Mouse (Mus musculus): ENCODE data around the gene Mvd. TPM values are rescaled to one million over a fixed set of nuclear protein-coding genes. Genes with fewer than 3 reads are reported as not detected.

Mvd gene
- polyA plus RNA-seq, 1 experiment = 66.0 TPM

DNA sequence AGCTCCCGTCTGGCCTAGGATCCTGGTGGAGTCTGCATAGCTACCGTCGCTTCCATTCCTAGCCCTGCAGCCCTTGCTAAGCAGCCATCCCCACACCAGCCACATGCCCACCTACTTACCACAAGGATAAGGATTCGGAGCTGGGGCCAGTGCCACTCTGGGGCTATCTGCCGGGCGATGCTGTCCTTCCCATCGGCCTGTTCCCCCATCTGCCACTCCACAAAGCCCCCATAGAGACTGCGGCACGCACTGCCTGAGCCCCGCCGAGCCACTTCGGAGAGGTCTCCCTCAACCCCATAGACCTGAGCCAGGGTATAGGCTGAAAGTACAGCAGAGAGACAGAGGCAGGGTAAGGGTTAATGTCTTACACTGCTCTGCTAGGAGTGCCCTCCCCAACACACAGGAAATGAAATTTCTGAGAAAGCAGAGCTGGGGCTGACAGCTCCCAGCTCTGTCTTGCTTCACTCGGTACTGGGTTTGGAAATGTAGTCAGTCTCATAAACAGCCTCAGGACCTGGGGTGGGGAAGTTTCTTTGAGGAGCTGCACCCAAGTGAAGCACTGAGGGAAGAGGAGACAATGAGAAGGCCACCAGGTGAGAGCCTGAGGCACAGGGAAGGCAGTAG is 5.4 kb downstream of the Mvd start:
- TF ChIP-seq GATA1 (IDR thresholded peaks at IDR 0.05; ENCODE audit: low read length) = no peak

- no peak for TF ChIP-seq GATA1 (IDR thresholded peaks at IDR 0.05; ENCODE audit: low read length)
These were observed 6.6 kb downstream of the Mvd start for GRCm38 (mm10) chr8:122436586-122437125.

DNA sequence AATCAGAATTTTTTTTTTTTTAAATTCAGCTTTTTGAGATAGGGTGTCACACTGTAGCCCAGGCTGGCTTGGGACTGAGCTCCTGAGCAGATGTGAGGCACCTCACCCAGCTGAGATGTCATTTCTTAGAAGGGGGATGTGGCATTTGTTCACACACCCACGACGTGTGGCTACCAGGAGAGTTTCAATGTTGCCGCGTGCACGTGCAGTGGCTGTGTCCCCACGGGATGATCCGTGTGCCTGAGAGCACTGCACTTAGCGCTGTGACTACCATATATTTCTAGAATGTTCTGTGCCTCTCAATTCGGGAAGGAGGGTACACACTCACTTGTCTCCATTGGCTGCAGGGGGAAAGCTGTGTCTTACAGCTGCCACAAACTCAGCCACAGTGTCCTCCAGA is 7.1 kb downstream of the Mvd start:
- TF ChIP-seq GATA1 (IDR thresholded peaks at IDR 0.05; ENCODE audit: low read length) = no peak

GRCm38 (mm10) chr8:122435375-122435774 is 7.8 kb downstream of the Mvd start:
- TF ChIP-seq GATA1 (IDR thresholded peaks at IDR 0.05; ENCODE audit: low read length) = no peak

- TF ChIP-seq GATA1 (IDR thresholded peaks at IDR 0.05; ENCODE audit: low read length) = no peak
These were observed 9.8 kb downstream of the Mvd start for GRCm38 (mm10) chr8:122433269-122433905.

DNA sequence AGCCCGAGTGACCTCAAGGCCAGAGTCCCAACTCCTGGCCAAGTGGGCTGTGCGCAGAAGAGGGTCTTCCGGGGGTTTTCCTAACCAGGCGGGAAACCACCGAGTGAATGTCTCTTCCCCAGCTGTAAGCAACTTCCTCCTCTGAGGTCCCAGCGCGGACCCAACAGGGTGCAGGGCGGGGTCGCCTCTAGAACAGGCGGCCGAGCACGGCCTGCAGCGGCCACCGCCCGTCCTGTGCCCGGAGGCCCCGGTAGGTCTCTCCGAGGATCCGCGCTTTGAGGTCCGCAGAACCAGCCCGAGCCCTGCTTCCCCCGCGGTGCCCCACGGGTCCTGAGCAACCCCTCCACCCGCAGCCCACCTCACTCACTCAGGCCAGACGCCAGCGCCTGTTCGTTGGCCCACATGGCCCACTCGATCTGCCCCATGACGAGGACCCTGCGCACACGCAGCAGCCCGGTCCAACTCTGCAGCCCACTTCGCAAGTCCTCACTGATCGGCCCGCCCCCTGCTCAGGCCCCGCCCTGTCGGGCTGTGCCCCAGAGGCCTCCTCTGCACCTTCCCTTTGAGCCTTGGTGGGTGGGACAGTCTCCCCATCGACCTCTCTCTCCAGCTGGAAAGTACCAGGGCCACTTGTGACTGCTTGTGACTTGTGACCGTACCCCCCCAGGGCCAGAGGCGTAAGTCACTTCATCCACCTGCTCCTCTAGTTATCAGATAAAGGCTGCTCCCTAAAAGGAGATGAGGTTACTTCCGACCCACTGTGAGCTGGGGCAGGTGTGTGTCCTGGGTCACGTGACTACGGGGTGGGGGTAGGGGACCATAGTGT is 10.6 kb downstream of the Mvd start, which contains the start of gene Cyba:
Cyba (minus strand) TSS at position 488 of the 826 bp plus-strand sequence.
- no peak for TF ChIP-seq GATA1 (IDR thresholded peaks at IDR 0.05; ENCODE audit: low read length)

DNA sequence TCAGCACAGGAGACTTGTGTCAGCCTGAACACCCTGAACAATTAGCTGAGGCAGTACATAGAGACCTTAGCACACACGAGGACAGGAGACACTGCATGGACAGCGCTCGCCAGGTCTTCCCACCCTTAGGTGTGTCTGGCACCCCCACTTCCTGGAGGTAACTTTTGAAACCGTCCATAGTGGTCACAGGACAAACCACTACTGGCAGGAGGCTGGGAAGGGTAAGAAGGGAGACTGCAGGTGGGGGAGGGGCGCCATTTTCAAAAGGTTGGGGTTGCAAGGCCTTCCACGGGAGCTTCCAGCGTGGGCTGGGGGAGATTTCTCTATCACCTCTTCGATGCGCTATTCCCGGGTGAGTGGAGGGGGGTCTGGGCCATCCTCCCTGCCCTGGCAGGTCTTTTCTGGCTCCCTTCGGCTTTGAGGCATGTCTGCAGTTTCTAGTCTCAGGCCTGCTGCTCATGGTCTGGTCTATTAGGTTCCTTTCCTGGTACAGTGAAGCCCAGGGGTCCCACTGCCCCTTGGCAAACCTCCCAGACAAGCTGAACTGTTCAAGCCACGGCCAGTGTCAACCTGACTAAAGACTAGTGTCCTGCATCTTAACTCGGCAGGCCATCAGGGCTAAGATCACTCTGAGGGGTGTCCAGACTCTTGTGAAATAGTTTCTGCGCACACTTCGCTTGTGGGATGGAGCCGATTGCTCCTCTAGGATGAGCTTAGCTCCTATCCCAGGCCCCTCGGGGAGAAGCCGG is 11.4 kb downstream of the Mvd start:
- no peak for TF ChIP-seq GATA1 (IDR thresholded peaks at IDR 0.05; ENCODE audit: low read length)

DNA sequence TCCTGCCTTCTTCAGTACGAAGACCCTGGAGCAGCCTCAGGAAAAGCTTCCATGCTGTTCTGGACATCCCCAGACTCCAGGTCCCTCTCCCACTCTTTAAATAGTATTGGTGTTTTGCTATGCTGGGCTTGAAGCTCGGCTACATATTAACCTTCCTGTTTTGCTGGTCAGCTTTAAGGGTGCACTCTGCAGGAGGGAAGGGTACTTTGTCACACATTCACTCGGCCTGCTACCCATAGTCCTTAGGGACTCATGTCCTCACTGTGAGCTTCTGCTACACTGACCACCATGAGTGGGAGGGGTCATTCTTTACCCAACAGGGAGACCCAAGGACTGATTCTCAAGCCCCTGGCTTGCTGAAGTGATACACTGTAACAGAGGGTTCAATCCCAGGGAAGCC is 12.6 kb downstream of the Mvd start:
- no peak for TF ChIP-seq GATA1 (IDR thresholded peaks at IDR 0.05; ENCODE audit: low read length)

DNA sequence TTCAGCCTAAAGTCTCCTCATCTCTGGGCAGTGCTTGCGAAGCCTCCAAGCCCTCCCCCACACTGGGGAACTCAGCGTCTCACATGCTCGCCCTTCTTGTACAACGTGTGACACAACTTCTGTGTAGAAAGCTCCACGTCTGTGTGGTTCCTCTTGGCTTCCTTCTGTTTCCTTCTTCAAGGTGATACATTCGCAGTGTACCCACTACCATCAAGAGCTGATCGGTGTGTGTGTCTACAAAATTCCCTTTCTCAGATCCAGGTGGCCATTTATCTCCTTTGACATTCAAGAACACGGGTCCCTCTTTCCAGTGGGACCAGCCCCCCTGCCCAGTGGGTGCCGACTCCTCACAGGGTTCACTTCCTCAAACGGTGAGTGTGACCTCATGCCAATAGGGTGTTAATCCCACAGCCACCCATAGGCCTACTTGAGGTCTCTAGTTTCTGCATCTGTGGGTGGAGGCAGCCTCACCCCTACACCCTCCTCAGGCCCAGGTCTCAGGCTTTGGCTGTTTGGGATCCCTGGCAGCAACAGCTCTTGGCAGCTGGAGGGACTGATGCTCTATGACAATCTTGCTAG is 13.1 kb downstream of the Mvd start:
- TF ChIP-seq GATA1 (IDR thresholded peaks at IDR 0.05; ENCODE audit: low read length) = no peak

GRCm38 (mm10) chr8:122428163-122428562 is 15.1 kb downstream of the Mvd start:
- TF ChIP-seq GATA1 (IDR thresholded peaks at IDR 0.05; ENCODE audit: low read length) = no peak

- TF ChIP-seq GATA1 (IDR thresholded peaks at IDR 0.05; ENCODE audit: low read length) = no peak
These were observed 15.6 kb downstream of the Mvd start for GRCm38 (mm10) chr8:122427607-122428006.

DNA sequence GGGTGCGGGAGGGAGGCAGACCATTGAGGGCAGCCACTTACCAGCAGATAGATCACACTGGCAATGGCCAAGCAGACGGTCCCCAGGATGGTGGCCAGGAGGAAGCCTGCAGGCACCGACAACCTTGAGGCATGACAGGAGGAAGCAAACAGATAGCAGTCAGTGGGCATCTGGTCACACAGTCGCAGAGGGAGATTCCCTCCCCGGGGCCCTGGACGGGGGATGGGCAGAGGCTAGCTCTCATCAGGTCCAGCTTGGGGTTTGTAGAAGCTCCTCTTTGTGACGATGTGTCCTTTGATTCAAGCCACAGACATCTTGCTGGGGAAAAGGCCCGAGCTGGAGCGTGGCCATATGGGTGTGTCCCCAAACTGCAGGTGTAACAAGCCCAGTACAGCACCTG is 17.1 kb downstream of the Mvd start:
- no peak for TF ChIP-seq GATA1 (IDR thresholded peaks at IDR 0.05; ENCODE audit: low read length)

DNA sequence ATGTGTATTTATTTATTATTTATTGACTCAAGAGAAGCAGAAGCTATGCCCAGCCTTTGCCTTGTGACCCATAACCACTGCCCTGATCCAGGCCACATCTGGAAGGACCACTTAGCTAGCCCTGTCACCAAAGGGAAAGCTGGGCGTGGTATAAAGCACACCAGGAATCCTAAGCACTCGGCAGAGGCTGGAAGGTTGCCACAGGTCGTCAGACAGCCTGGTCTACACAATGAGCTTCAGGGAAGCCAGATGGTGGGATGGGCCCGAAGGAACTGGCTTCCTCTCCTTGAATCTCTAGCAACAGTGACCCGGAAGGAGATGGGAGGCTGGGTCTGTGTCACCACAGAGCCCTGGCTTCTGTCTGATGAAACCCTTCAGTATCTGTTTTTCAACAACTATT is 19.6 kb downstream of the Mvd start:
- TF ChIP-seq GATA1 (IDR thresholded peaks at IDR 0.05; ENCODE audit: low read length) = no peak

- TF ChIP-seq GATA1 (IDR thresholded peaks at IDR 0.05; ENCODE audit: low read length) = no peak
These were observed 20.0 kb downstream of the Mvd start for GRCm38 (mm10) chr8:122423217-122423616.

Measured in G1E-ER4 (cell line).